Mouse (Mus musculus): ENCODE measurements around the gene Tent4b.

DNA sequence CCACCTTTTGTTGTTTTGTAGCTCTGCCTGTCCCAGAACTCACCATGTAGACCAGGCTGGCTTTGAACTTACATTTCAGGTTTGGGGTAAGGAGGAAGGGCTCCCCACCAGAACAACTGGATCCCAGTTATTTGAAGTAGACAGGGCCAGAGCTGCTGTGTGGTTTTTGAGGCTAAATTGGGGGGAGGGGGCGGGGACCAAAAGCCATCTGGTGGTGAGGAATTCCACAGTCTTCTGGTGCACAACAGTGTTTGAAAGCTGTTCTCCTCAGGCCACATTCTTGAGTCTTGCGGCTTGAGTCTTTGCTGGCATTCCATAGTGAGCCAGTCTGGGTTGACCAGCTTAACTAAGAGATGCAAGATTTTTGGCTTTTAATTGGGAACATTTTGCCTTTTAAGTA is 66.5 kb downstream of the Tent4b start:
- TF ChIP-seq POLR2A (IDR thresholded peaks at IDR 0.05; ENCODE audit: borderline replicate concordance, low read depth, low read length) = no peak
- TF ChIP-seq CTCF (IDR thresholded peaks at IDR 0.05; ENCODE audit: low read depth, low read length) = no peak
